ENCODE assay signal across 12 mouse cellular contexts in genomic region chr4:45949109-45949848, GRCm38 (mm10). TPM values are rescaled to one million over a fixed set of nuclear protein-coding genes. Genes with fewer than 3 reads are reported as not detected.
DNase-seq lines count a peak whose midpoint lies in the region; ATAC-seq and TF ChIP-seq lines count a peak whose summit lies in the region.
"Had no signal": no experiment of that assay in that cellular context is flagged by ENCODE, and none has a peak within 500 bp of the region (broad histone marks: within the 10 kb centered on the region; RNA-seq: fewer than 3 reads in every experiment).

No protein-coding gene starts in this region.

- H3K9ac ChIP-seq in heart, embryonic 14.5 days (ENCODE audit: low read length): no peak overlapping the region
- H3K9ac ChIP-seq in liver, embryonic 15.5 days: no peak overlapping the region
- H3K9ac ChIP-seq in midbrain, embryonic 16.5 days (ENCODE audit: low read depth, low read length): no peak overlapping the region

- CTCF ChIA-PET in Patski (lab: Charles Lee): no interaction called here

- intact Hi-C loops in heart, postnatal 10 days (cut with DNase I): no loop called here

- H3K9me3 ChIP-seq in heart, embryonic 14.5 days (ENCODE audit: control insufficient read depth, low read length): no peaks in the 10 kb centered on the region
- no peaks in the 10 kb centered on the region for H3K9me3 ChIP-seq in liver, embryonic 15.5 days (replicated peaks)
- H3K9me3 ChIP-seq in midbrain, embryonic 16.5 days (replicated peaks; ENCODE audit: control insufficient read depth, low read length, poor library complexity, severe bottlenecking): no peaks in the 10 kb centered on the region

- in situ Hi-C loops in Patski (cut with MboI; ENCODE audit: low pct_unique_long_range_greater_than_20kb): no loop called here

- no peak for DNase-seq in heart, postnatal 10 days
- DNase-seq in Patski (ENCODE audit: low read depth, low spot score): no peak
- no peak for DNase-seq in urinary bladder, postnatal 4 days (ENCODE audit: low spot score in 2 of 2)
- DNase-seq in right cerebral cortex, postnatal 4 days: no peak
- DNase-seq: layer of hippocampus, postnatal 36 days had no signal

- ATAC-seq in heart, embryonic 14.5 days (ENCODE audit: insufficient number of reproducible peaks, insufficient read depth, low FRiP score, low read depth): 0 out of 2 replicates have a peak, but pooled peaks have one; percentile 20
- peak; percentile 62 for ATAC-seq in Patski
- ATAC-seq in liver, embryonic 15.5 days (ENCODE audit: insufficient read depth): peak; percentile 56; the same call in 1 of the 2 replicates
- ATAC-seq in neutrophil, adult 5-6 weeks (ENCODE audit: extremely low read depth, insufficient number of reproducible peaks, low FRiP score, poor library complexity, severe bottlenecking): peak; percentile 78
- no peak for ATAC-seq in midbrain, embryonic 16.5 days

- no peak overlapping the region for H3K4me2 ChIP-seq in heart, embryonic 14.5 days (ENCODE audit: low read length)
- H3K4me2 ChIP-seq in liver, embryonic 15.5 days: peak overlapping the region; percentile 25
- H3K4me2 ChIP-seq in midbrain, embryonic 16.5 days (ENCODE audit: low read length): no peak overlapping the region

- H3K27me3 ChIP-seq in heart, embryonic 14.5 days (ENCODE audit: control insufficient read depth, insufficient read depth, low read length): no peaks in the 10 kb centered on the region
- no peaks in the 10 kb centered on the region for H3K27me3 ChIP-seq in Patski
- H3K27me3 ChIP-seq in liver, embryonic 15.5 days: no peaks in the 10 kb centered on the region
- no peaks in the 10 kb centered on the region for H3K27me3 ChIP-seq in midbrain, embryonic 16.5 days (ENCODE audit: control insufficient read depth, insufficient read depth, low read depth, low read length)

- POLR2A ChIA-PET in Patski (lab: Charles Lee): no interaction called here

- no peak for TF ChIP-seq CTCF in Patski (IDR thresholded peaks at IDR 0.05)

- H3K27ac ChIP-seq in heart, embryonic 14.5 days (replicated peaks in 1 of 2; ENCODE audit: control insufficient read depth in 1 of 2, insufficient read depth in 1 of 2, low read depth in 2 of 2, low read length in 2 of 2): peak overlapping the region in 1 of 2 experiments; percentile 19; a peak in 1 of 4 replicates
- peak overlapping the region; percentile 41; the same call in 1 of the 2 replicates for H3K27ac ChIP-seq in liver, embryonic 15.5 days (replicated peaks)
- H3K27ac ChIP-seq in midbrain, embryonic 16.5 days (ENCODE audit: low read length): no peak overlapping the region

- H3K4me1 ChIP-seq in heart, embryonic 14.5 days (ENCODE audit: control insufficient read depth in 2 of 2, insufficient read depth in 2 of 2, low read length in 2 of 2): peaks cover 4 to 8% of the 10 kb centered on the region in 2 experiments; a peak in 2 of 4 replicates
- H3K4me1 ChIP-seq in liver, embryonic 15.5 days (replicated peaks): no peaks in the 10 kb centered on the region; the same call in 1 of the 2 replicates
- H3K4me1 ChIP-seq in midbrain, embryonic 16.5 days (ENCODE audit: control insufficient read depth, insufficient read depth, low read length): no peaks in the 10 kb centered on the region

- WGBS in heart, embryonic 14.5 days: 66% methylated on average over 7 of the region's 7 CpGs
- 19% methylated on average over 7 of the region's 7 CpGs for WGBS in liver, embryonic 15.5 days (ENCODE audit: insufficient replicate concordance)
- 89% methylated on average over 7 of the region's 7 CpGs for WGBS in midbrain, embryonic 16.5 days

- no peak overlapping the region for H3K4me3 ChIP-seq in heart, embryonic 14.5 days (ENCODE audit: control insufficient read depth in 1 of 2, insufficient read depth in 1 of 2, low read depth in 1 of 2, low read length in 2 of 2)
- H3K4me3 ChIP-seq in liver, embryonic 15.5 days (replicated peaks): no peak overlapping the region
- no peak overlapping the region for H3K4me3 ChIP-seq in midbrain, embryonic 16.5 days (ENCODE audit: low read depth, low read length)
- H3K4me3 ChIP-seq: myocyte had no signal

- no peaks in the 10 kb centered on the region for H3K36me3 ChIP-seq in heart, embryonic 14.5 days (ENCODE audit: control insufficient read depth, insufficient read depth, low read length)
- H3K36me3 ChIP-seq in liver, embryonic 15.5 days (replicated peaks): no peaks in the 10 kb centered on the region
- H3K36me3 ChIP-seq in midbrain, embryonic 16.5 days (ENCODE audit: control insufficient read depth, insufficient read depth, low read length): no peaks in the 10 kb centered on the region

RNA-seq across cellular contexts. Expression of gene Tdrd7, which starts 15.9 kb away (rescaled TPM):
- 19.1 and 19.5 TPM in 2 replicates for polyA plus RNA-seq in heart, embryonic 14.5 days (2014; fragmentation: Nextera tagmentation; extraction: Ambion mirVana)
- total RNA-seq in heart, postnatal 10 days (2021): 10 to 100 TPM; 16.9 to 18.5 TPM
- polyA plus RNA-seq in Patski (2021): 23.2 TPM
- 10.0 and 10.6 TPM in 2 replicates for polyA plus RNA-seq in liver, embryonic 15.5 days (2015; fragmentation: Nextera tagmentation; extraction: Ambion mirVana)
- total RNA-seq in neutrophil, adult 5-6 weeks (2017): 45.1 and 53.4 TPM in 2 replicates
- 24.9 and 26.1 TPM in 2 replicates for polyA plus RNA-seq in midbrain, embryonic 16.5 days (2015; fragmentation: Nextera tagmentation; extraction: Ambion mirVana)

RNA-seq across cellular contexts. Expression of gene Ccdc180, which starts 59.2 kb away (rescaled TPM):
- 0.13 and 0.19 TPM in 2 replicates for polyA plus RNA-seq in heart, embryonic 14.5 days (2014; fragmentation: Nextera tagmentation; extraction: Ambion mirVana)
- total RNA-seq in heart, postnatal 10 days (2021): not detected
- not detected for polyA plus RNA-seq in Patski (2021)
- 0.06 and 0.07 TPM in 2 replicates for polyA plus RNA-seq in liver, embryonic 15.5 days (2015; fragmentation: Nextera tagmentation; extraction: Ambion mirVana)
- 0.47 and 0.86 TPM in 2 replicates for total RNA-seq in neutrophil, adult 5-6 weeks (2017)
- 0.39 and 0.59 TPM in 2 replicates for polyA plus RNA-seq in midbrain, embryonic 16.5 days (2015; fragmentation: Nextera tagmentation; extraction: Ambion mirVana)
- total RNA-seq: ES-E14; gastrocnemius, adult 8-10 months had no signal
- polyA plus RNA-seq: myocyte had no signal
